Mouse (Mus musculus) stomach, postnatal 0 days (tissue): ENCODE measurements around the gene Sox6. TPM values are rescaled to one million over a fixed set of nuclear protein-coding genes. Genes with fewer than 3 reads are reported as not detected.

Source experiments
- ATAC-seq: fragments of 200-750 bp; cut with Nextera tagmentation; 2 replicates; pipeline ENCODE4 v1.8.0; 2017; ENCODE audit not compliant: low FRiP score, low TSS enrichment
- DNase-seq: peaks from one replicate; pipeline ENCODE4 v3.0.0-alpha.2; 2016; ENCODE audit warnings: low spot score
- H3K27ac ChIP-seq: fragments of 300-500 bp; sonication (generic); replicated peaks from 2 replicates; pipeline ENCODE4 v1.5.1; 2014; ENCODE audit warnings: mild to moderate bottlenecking, control low read depth
- H3K27me3 ChIP-seq: fragments of 300-500 bp; sonication (generic); 2 replicates; pipeline ENCODE4 v1.6.1; 2014; ENCODE audit warnings: low read length; ENCODE audit not compliant: control insufficient read depth, insufficient read depth
- H3K36me3 ChIP-seq: fragments of 300-500 bp; sonication (generic); 2 replicates; pipeline ENCODE4 v1.6.1; 2014; ENCODE audit warnings: low read length, mixed read lengths; ENCODE audit not compliant: control insufficient read depth, insufficient read depth
- H3K4me1 ChIP-seq: fragments of 300-500 bp; sonication (generic); replicated peaks from 2 replicates; pipeline ENCODE4 v1.6.1; 2014; ENCODE audit warnings: antibody characterized with exemption; ENCODE audit not compliant: control insufficient read depth, insufficient read depth
- H3K4me2 ChIP-seq: fragments of 300-500 bp; sonication (generic); replicated peaks from 2 replicates; pipeline ENCODE4 v1.6.1; 2014; ENCODE audit warnings: low read depth, mild to moderate bottlenecking, control low read depth, moderate library complexity
- H3K4me3 ChIP-seq: fragments of 300-500 bp; sonication (generic); 2 replicates; pipeline ENCODE4 v1.5.1; 2014; ENCODE audit warnings: low read depth, low read length, control low read depth
- H3K9ac ChIP-seq: fragments of 300-500 bp; sonication (generic); 2 replicates; pipeline ENCODE4 v1.6.1; 2014; ENCODE audit warnings: mild to moderate bottlenecking, low read length, control low read depth, mixed read lengths
- H3K9me3 ChIP-seq: fragments of 300-500 bp; sonication (generic); 2 replicates; pipeline ENCODE4 v1.6.1; 2016; ENCODE audit warnings: low read length; ENCODE audit not compliant: control insufficient read depth
- CTCF ChIP-seq: IDR thresholded peaks from 2 replicates; pipeline ENCODE4 v1.5.1; 2016; ENCODE audit warnings: antibody characterized with exemption, low read depth, mild to moderate bottlenecking, moderate library complexity
- EP300 ChIP-seq: optimal IDR thresholded peaks from 2 replicates; pipeline ENCODE3; 2016; ENCODE audit warnings: antibody characterized with exemption
- WGBS: fragments of 180-500 bp; shearing (Covaris S2); extraction: QIAGEN DNeasy Blood & Tissue Kit; methylation state at CpG from one replicate; pipeline ENCODE4 v1.1.7; 2014; 5-methylcytosine and 5-hydroxymethylcytosine counted together
- polyA plus RNA-seq: library from polyadenylated mRNA; unstranded; fragments of >200 nt; fragmentation: Nextera tagmentation; extraction: Ambion mirVana; gene quantifications from 2 replicates; pipeline ENCODE4 v1.2.1, GENCODE M21; 2015

The Sox6 gene
- polyA plus RNA-seq, 1 experiment from 2014 or later: 28.7 TPM

DNA sequence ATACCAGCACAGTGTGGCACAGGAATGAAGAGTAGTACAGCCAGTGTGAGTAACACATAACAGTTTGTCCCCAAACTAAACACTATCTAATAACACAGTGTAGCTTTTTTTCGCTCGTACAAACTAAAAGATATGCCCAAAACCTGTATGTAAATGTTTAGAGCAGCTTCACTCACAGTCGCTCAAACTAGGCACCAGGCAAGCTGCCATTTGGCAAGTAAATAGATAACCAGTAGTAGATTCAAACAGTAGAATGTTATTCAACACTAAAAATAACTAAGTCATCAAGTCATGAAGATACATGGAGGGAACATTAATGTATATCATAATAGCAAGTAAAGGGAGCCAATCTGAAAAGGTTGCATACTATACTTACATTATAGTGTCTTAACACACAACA is 318.8 kb downstream of the Sox6 start:
- TF ChIP-seq EP300 (no peak), CTCF (no peak)

DNA sequence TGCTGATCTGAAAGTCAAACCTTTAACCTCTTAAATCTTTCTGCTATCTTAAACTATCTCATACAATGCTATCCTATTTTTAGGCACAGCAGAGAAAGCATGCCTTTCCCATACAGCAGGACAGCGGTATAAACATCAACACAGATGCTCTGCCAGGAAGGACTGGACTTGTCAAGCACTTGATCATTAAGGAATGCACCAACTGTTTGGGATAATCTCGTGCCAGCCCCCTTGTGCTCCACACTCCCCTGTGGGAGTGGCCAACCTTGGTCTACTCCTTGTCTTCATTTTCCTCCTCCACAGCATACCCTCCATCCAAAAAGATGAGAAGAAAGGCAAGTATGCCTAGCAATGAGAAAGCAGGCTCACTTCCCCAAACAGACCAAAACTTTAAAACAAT is 332.5 kb downstream of the Sox6 start:
- ATAC-seq (no peak), DNase-seq (no peak)
- H3K27me3 ChIP-seq: no peaks in the 10 kb centered on the region
- H3K4me1 ChIP-seq: no peaks in the 10 kb centered on the region
- no peak for TF ChIP-seq CTCF
- TF ChIP-seq EP300: no peak
- H3K36me3 ChIP-seq: no peaks in the 10 kb centered on the region
- no peaks in the 10 kb centered on the region for H3K9me3 ChIP-seq
- no peak overlapping the region for H3K27ac ChIP-seq
- 18% methylated on average over 2 of the region's 2 CpGs for WGBS
- H3K4me2 ChIP-seq: no peak overlapping the region
- H3K4me3 ChIP-seq: no peak overlapping the region
- no peak overlapping the region for H3K9ac ChIP-seq

More for the DNA sequence above, 318.8 kb downstream of the Sox6 start:
- Histone ChIP-seq H3K4me1 (no peaks in the 10 kb centered on the region), H3K27me3 (no peaks in the 10 kb centered on the region), H3K9me3 (no peaks in the 10 kb centered on the region), H3K4me2 (no peak overlapping the region), H3K36me3 (no peaks in the 10 kb centered on the region), H3K4me3 (no peak overlapping the region), H3K27ac (no peak overlapping the region), H3K9ac (no peak overlapping the region)
- WGBS: 71% methylated on average over 3 of the region's 3 CpGs
- DNase-seq: no peak
- ATAC-seq: no peak

DNA sequence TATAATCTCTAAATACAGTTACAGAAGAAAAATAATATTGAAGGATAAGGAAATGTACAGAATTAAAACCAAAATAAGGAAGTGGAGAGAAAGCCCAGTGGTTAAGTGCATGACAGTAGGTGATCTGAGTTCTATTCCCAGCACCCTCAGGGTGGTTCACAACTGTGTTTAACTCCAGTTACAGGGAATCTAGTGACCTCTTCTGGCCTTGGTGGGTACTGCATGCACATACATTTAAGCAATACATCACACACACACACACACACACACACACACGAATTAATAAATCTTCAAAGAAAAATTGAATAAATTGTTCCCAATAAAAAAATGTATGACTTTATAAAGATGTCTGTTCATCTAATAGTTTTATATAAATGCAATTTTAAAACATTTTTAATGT is 340.5 kb downstream of the Sox6 start:
- ATAC-seq (no peak), DNase-seq (no peak)
- WGBS: 96% methylated on average over 1 of the region's 1 CpGs
- Histone ChIP-seq H3K4me2 (no peak overlapping the region), H3K9ac (no peak overlapping the region), H3K36me3 (no peaks in the 10 kb centered on the region), H3K9me3 (no peaks in the 10 kb centered on the region), H3K27ac (no peak overlapping the region), H3K27me3 (no peaks in the 10 kb centered on the region), H3K4me1 (no peaks in the 10 kb centered on the region), H3K4me3 (no peak overlapping the region)
- TF ChIP-seq EP300: no peak
- peak; percentile 54 for TF ChIP-seq CTCF

DNA sequence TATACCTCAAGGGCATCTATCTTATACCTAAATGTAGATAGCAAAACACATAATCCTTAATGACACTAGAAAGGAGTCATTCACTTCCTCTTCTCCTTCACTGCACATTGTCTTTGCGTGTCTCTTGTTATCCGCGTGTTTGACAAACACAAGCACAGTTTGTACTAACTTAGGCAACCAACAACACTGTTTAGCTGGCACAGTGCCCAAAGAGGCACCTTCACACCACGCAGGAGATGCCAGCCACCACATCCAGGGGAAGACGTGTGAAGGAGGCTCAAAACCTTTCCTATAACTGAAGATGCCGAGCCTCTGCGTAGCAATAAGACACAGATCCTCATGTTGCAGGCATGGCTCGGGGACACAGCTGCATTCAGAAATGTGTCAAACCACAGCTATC is 345.4 kb downstream of the Sox6 start:
- ATAC-seq: no peak
- no peaks in the 10 kb centered on the region for H3K4me1 ChIP-seq
- H3K9me3 ChIP-seq: no peaks in the 10 kb centered on the region
- H3K4me3 ChIP-seq: no peak overlapping the region
- no peak overlapping the region for H3K9ac ChIP-seq
- H3K4me2 ChIP-seq: no peak overlapping the region
- no peak for DNase-seq
- H3K27me3 ChIP-seq: no peaks in the 10 kb centered on the region
- WGBS: 70% methylated on average over 8 of the region's 8 CpGs
- no peak overlapping the region for H3K27ac ChIP-seq
- no peak for TF ChIP-seq CTCF
- no peak for TF ChIP-seq EP300
- no peaks in the 10 kb centered on the region for H3K36me3 ChIP-seq

DNA sequence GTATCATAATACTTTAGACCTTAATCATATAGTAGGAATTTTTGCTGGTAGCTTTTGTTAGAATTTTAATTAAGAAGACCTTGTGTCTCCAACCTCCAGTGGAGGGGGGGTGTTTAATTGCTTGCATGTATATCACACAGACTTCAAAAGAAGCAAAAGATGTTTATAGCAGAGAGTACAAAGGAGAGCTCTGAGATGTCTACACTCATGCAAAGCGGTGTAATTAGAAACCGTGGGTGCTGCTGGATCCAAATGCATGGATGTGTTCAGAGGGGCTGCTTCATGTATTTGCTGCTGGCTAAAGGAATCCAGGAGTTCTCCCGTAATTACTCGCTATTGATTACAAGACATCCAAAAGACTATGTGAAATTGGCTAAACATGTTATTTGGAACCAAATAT is 347.5 kb downstream of the Sox6 start:
- ATAC-seq (no peak), DNase-seq (no peak)
- WGBS: 76% methylated on average over 4 of the region's 4 CpGs
- Histone ChIP-seq H3K27ac (no peak overlapping the region), H3K4me2 (no peak overlapping the region), H3K9ac (no peak overlapping the region), H3K4me1 (no peaks in the 10 kb centered on the region), H3K36me3 (no peaks in the 10 kb centered on the region), H3K27me3 (no peaks in the 10 kb centered on the region), H3K9me3 (no peaks in the 10 kb centered on the region), H3K4me3 (no peak overlapping the region)
- TF ChIP-seq CTCF (no peak), EP300 (no peak)

DNA sequence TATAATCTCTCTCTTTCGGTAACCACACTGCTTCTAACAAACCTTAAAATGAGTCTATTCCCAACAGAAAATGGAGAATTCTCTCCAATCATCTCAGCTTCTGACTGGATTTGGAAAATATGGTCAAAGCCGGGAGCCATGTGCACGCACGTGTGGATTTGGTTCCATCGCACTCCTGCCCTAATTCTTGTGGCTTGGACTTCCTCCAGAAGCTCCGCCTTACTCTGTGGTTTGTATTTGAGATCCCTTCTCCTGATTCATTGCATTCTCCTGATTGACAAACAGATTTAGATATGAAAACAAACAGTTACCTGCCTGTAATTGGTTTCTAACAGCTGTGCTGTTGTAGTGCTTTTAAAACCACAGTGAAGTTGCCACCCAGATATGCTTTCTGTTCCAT is 351.9 kb downstream of the Sox6 start:
- no peaks in the 10 kb centered on the region for H3K27me3 ChIP-seq
- TF ChIP-seq CTCF (no peak), EP300 (no peak)
- 55% methylated on average over 6 of the region's 6 CpGs for WGBS
- DNase-seq (no peak), ATAC-seq (no peak)
- no peak overlapping the region for H3K27ac ChIP-seq
- no peak overlapping the region for H3K4me2 ChIP-seq
- no peaks in the 10 kb centered on the region for H3K4me1 ChIP-seq
- no peaks in the 10 kb centered on the region for H3K9me3 ChIP-seq
- no peaks in the 10 kb centered on the region for H3K36me3 ChIP-seq
- no peak overlapping the region for H3K9ac ChIP-seq
- no peak overlapping the region for H3K4me3 ChIP-seq
